Mouse (Mus musculus): ENCODE results near the gene Kcnj14. TPM values are rescaled to one million over a fixed set of nuclear protein-coding genes. Genes with fewer than 3 reads are reported as not detected.

Gene Kcnj14
- total RNA-seq, 4 experiments from 2014 or later = 0.17 to 0.65 (median 0.36) TPM

DNA sequence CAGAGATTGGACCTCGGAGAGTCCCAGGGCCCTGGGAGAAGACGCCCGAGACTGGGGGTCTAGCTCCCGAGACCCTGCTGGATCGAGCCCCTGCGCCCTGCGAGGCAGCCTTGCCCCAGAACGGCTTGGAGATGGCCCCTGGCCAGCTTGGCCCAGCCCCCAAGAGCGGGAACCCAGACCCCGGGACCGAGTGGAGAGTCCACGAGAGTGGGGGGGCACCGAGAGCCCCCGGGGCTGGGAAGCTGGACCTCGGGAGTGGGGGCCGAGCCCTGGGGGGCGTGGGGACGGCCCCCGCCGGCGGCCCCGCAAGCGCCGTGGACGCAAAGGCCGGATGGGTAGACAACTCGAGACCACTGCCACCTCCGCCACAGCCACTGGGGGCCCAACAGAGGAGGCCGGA, 29.6 kb downstream of the Kcnj14 start:
- no peak for DNase-seq

DNA sequence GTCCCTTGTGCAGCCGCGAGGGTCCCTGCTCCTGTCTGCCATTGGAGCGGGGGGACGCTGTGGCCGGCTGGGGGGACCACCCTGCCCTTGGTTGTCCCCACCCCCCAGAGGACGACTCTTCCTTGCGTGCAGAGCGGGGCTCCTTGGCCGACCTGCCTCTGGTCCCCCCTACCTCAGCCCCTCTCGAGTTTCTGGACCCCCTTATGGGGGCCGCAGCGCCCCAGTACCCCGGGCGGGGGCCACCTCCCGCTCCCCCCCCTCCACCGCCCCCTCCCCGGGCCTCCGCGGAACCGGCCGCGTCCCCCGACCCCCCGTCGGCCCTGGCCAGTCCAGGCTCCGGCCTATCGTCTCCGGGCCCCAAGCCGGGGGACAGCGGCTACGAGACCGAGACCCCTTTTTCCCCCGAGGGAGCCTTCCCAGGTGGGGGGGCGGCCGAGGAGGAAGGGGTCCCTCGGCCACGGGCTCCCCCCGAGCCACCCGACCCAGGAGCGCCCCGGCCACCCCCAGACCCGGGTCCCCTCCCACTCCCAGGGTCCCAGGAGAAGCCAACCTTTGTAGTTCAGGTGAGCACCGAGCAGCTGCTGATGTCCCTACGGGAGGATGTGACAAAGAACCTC, 30.5 kb downstream of the Kcnj14 start:
- DNase-seq = no peak

DNA sequence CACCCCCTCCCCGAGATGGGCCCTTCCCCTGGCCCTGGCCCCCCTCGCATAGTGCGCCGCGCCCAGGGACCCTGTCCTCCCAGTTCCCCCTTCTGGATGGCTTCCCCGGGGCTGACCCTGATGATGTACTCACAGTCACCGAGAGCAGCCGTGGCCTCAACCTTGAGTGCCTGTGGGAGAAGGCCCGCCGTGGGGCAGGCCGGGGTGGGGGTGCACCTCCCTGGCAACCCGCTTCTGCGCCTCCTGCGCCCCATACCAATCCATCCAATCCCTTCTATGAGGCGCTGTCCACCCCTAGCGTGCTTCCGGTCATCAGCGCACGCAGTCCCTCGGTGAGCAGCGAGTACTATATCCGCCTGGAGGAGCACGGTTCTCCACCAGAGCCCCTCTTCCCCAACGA, 31.3 kb downstream of the Kcnj14 start:
- DNase-seq = no peak

DNA sequence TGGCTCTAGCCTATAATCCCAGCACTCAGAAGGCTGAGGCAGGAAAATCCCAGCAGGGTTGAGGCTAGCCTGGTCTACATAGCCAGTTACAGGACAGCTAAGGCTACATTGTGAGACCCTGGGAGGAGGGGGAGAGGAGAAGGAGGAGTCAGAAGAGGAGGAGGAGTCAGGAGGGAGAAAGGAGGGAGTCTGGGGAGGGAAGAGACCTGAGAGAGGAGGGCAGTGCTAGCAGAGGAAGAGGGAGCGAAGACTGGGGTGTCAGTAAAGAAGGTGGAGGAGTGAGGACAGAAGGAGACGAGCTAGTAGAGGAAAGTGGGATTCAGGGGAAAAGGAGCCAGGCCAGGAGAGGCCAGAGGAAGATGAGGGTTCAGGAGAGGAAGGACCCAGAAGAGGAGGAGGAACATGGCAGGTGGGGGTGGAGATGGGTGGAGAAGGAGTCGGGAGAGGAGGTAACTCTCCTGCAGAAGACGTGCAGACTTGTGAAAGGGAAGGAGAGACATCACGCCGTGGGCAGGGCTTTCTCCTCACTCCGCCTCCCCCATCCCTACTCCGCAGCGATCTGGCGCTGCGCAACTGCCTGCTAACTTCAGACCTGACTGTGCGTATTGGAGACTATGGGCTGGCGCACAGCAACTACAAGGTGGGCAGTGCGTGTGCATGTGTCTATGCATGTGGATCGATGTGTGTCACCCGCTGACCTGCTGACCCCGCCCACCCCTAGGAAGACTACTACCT, 32.7 kb downstream of the Kcnj14 start:
- DNase-seq = no peak

DNA sequence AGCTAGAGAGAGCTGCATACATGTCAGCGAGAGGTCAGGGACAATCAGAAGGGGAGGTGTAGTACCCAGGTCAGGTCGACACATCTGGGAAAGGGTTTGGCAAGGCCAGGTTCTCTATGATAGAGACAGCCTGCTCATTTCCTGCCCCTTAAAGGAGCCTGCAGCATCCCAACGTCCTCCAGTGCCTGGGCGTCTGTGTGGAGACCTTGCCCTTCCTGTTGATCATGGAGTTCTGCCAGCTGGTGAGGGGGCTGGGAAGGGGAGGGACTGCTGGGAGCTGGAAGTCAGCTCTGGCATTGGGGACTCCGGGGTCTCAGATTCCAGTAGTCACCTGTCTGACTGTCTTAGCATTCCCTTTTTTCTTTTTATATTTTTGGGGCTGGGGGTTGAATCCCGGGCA, 33.9 kb downstream of the Kcnj14 start:
- no peak for DNase-seq

DNA sequence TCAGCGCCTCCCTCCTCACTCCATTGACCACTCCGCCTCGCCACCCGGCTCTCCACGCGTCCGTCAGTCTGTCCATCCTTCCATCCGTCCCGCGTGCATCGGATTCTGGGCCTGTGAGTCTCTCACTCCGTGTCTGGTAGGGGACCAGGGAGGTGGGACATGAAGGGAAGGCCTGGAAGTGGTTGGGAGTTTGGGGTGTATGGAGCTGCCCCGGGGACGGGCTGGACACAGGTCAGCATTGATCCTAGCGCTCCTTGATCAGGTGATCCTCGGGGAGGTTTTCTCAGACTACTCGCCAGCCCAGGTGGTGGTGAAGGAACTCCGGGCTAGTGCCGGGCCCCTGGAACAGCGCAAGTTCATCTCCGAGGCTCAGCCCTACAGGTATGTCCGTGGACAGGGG, 36.9 kb downstream of the Kcnj14 start:
- no peak for DNase-seq

DNA sequence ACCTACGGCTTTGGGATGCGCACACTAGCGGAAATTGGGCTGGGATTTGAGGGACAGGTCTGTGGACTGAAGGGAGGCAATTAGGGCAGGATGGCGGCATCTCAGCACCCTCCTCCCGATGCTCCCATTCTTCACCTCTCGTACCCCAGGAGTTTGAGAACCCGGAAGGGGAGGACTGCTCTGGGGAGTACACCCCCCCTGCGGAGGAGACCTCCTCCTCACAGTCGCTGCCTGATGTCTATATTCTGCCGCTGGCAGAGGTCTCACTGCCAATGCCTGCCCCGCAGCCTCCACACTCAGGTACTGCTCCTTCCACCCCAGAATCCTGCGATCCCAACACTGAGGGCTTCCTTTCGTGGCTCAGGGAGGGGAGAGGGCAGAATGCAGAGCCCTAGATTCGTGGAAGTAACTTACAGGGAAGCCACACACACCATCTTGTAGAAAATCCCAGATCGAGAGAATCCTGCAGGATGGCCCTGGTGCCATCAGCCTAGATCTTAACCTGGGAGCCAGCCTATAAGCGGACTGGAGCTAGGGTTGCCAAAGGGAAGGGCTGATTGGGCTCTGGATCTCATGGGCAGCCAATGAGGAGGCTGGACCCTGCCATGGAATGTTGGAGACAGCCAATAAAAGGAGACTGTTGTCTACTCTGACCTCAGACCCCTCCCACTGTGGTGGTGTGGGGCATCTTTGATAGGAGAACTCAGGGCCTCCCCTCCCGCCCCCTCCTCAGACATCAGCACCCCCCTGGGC, 37.7 kb downstream of the Kcnj14 start:
- DNase-seq = no peak

DNA sequence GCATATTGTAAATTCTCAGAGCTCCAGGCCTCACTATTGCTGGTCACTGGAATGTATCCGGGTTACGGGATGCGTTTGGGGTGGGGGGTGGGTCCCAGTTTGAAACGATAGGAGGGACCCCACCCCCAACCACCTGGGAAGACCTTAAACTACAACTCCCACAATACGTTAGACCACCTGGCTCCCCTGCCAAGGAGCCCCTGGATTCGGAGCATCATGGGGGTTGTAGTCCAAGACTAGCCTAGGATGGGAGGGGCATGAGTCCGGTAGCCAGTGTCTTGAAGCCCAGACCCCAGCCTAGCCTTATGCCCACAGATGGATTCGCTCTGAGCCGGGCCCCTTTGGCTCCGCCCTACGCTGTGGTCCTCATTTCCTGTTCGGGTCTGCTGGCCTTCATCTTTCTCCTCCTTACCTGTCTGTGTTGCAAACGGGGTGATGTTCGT, 38.4 kb downstream of the Kcnj14 start:
- no peak for DNase-seq

DNA sequence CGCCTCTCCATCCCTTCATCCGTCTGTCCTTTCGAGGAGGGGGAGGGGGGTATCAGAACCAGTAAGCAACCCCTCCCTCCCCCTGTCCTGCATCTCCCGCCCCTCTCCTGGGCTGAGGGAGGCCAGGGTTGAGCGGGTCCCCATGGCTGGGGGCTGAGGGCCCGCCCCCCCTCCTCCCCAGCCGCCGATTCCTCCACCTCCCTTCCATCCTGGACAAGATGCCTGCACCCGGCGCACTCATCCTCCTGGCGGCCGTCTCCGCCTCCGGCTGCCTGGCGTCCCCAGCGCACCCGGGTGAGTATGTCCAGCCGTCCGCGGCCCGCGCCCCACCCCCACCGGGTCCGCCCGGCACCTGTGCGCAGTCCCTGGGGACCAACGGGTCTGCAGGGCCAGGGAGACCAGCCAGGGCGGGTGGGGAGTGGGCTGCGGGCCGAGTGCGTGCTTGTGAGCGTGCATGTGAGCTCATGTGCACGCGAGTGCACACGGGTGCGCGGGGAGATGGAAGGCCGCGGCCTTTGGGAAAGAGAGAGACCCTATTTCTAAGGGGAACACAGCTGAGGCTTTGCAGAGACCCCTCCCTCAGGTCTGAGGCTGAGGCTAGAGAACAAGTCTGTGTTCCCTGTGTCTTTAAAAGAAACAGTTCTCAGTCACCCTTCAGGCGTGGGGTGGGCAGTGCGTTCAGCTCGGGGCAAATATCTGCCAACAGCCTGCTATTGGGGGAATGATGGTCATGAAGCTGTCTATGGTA, 39.0 kb downstream of the Kcnj14 start:
- DNase-seq = no peak

DNA sequence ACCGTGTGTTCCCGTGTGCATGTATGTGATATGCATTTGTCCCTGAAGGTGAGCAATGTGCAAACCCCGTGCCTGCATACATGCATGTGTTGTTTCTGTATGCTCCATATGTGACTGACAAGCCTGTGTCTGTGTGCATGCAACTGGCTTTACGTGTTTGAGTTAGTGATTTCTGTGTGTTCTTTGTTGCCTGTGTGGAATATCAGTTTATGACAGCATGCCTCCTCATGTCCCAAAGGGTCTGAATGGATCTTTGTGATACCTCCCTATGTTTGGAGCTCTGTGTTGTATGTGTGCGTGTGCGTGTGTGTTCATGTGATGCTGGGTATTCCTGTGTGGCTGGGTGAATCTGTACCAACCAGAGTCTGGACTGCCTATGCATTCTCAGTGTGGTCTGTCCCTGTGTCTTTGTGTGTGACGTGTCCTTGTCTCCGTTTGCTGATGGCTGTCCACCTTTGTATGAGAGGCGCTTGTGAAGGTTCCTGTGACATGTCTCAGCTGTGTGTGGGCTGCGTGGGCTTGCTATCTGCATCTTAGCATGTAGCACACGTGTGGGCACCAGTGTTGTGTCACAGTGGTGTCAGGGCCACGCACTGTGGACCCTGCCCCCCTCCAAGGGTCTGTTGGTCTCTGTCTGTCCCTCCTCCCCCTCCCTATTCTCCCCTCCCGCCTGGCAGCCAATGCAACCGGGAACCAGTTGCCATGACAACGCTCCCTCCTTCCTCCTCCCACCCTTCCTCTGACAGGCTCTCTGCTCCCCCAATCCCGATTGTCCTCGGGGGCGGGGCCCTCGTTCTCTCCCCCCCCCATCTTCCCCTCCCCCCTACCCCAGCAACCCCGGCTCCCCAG, 39.8 kb downstream of the Kcnj14 start, which contains the start of gene Sult2b1:
Gene Sult2b1 (minus strand): TSS at position 146 of the 849 bp plus-strand sequence.
- DNase-seq = no peak

DNA sequence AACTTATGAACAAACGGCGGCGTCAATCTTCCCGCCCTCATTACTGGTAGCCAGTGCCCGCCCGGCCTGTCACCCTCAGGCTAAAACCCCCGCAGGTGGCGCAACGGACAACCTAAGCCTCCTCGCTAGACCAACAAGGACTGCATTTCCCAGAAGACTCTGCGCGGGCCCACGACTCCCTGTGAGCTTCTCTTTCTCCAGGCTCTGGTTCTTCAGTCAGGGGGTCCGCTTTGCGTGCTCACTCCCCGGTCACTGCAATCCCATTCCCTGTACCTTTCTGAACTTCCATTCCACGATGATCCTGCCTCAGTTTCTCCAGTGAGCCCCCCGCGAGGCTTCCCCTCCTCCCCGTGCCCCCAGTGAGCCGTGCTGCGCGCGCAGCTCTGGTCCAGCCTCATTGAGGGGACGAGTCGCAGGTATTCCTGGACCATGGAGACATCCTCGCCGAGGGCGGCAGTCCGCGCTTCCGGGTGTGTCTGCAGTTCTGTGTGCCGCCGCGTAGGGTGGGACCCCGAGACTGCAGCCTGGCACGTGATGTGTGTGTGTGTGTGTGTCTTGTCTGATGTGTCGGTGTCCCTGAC, 41.0 kb downstream of the Kcnj14 start, which contains the start of gene Lmtk3:
Gene Lmtk3 (plus strand): TSS at position 228 of the 581 bp plus-strand sequence.
- DNase-seq = no peak

DNA sequence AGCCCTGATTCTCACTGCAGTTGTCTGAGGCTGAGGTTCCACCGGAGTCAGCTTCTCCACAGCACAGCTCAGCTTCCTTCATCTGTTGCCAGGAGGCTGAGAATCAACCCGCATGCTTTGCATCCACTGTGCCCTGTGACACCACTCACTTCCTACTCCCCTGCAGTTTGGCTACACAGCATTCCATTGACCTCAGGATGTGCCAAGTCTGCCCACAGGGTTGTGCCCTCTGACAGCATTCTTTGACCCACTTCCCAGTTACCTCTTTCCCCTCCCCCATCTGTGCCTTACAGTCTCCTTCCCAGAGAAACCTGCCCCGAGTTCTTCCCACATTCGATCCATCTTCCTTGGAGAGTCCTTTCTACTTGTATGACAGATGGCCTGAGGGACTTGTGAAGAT, 42.3 kb downstream of the Kcnj14 start:
- DNase-seq = no peak

DNA sequence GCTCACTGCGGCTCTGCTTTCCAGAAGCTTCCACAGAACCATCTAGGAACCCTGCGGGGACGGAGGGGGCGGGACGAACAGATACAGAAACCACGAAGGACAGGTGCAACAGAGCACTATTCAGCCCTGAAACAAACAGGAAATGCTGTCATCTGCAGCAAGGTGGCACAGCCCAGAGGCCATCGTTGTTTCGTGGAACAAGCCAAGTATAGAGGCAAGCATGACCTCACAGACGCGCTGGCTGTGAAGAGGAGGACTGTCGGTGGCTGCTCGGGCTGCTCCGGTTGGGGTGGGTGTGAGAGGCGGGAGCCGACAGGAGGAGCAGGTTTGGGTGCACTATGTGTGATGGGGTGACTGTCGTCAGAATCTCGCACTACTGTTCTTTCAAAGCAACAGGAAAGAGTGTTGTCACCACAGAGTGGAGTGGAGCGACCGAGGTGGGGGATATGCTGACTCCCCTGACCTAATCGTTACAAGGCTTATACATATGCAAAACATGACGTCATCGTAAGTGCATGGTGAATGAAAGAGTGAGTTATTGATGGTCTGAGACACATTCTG, 45.4 kb downstream of the Kcnj14 start:
- DNase-seq = no peak

DNA sequence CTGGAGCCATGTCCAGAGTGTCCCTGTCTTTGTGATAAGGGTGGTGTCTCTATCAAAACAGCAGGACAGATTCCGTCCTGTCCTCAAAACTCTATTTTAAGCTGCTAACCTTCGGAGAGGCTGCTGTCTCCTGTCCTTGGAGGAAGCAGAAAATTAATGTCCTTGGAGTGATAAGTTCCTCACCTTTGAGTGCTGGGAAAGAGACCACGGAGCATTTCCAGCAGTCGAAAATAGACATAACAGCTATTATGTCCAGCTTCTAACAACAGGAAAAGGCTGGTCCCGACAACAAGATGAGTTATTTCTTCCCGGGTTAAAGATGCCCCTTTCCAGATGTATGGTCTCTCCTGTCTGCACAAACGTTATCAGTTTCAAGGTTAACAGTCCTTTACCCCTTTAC, 49.3 kb downstream of the Kcnj14 start:
- DNase-seq = no peak

DNA sequence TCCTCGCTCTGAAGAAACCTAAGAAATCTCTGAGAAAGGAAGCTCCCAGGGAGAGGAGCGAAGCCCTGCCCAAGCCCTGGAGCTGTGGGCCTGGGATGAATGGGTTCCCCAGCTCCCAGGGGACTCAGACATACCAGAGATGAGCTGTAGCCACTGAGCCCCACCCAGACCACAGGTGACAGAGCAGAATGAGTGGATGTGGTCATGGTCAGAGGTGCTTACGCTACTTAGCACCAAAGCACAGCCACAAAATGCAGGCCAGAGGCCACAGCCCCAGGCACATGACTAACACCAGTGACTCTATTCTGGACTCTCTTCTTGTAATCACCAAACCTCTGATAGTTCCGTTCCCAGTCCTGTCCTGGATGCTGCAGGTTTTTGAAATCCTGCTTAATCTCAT, 53.5 kb downstream of the Kcnj14 start:
- DNase-seq = no peak

DNA sequence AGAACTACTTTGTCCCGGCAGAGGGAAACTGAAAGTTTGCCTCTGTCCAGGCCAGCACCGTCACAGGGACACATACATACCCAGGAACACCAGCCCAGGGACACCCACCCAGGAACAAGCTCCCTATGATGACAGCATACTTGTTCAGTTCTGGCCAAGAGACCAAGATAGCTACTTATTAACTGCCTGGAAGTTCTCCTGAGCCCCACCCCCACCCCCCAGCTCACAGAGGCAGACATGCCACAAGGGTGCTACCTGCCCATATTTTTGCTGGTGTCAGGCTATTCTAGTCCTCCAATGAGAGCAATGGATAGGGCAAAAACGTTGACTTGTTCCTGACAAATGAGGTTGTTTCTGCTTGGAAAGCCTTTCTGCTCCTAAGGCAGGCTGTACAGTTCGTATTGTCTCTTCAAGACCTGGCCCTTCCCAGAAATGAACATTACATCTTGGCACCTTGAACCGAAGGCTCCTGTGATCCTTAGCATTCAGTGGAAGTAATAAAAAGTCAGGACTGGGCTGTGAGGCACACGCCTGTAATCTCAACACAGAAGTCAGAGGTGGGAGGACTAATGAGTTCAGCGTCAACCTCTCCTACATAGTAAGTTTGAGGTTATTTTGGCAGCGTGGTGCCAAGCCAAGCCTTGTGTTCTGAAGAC, 54.0 kb downstream of the Kcnj14 start:
- no peak for DNase-seq

DNA sequence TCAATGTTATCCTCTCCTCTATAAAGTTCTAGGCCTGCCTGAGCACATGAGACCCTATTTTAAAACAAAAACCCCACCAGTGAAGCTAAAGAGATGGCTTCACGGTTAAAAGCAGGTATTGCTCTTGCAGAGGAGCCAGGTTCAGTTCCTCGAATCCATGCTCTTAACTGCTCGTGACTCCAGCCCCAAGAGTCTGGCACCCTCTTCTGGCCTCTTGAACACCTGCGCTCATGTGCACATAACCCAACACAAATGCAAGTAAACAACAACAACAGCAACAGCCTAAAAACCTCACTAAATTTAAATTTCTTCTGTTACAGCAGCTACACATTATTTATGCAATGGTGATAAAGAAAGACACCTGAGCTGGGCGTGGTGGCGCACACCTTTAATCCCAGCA, 57.1 kb downstream of the Kcnj14 start:
- DNase-seq = no peak

DNA sequence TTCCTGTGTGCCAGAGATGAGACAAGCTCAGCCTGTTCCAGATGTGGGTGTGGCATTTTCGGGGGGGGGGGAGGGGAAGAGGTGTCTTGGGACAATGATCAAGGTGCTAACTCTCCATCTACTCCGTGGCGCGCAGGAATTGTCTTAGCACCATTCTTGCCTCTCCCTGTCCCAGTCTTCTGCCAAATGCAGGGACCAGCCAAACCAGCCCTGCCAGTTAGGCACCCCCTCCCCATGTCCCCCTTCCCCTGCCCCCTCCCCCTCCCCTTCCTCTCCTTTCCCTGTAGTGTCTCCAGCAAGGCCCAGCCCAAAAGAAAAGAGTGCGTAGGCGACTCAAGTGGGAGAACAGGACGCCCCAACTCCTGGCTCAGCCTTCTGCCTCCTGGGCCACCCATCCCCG, 57.8 kb downstream of the Kcnj14 start:
- no peak for DNase-seq
